Mouse (Mus musculus) forebrain, embryonic 10.5 days (tissue): ENCODE measurements around the gene Tfeb. TPM values are rescaled to one million over a fixed set of nuclear protein-coding genes. Genes with fewer than 3 reads are reported as not detected.

Source experiments
- DNase-seq: peaks from one replicate; pipeline ENCODE4 v3.0.0-alpha.2; 2017; ENCODE audit warnings: low spot score; ENCODE audit errors: extremely low spot score
- H3K27ac ChIP-seq: fragments of 300-500 bp; sonication (generic); 2 replicates; pipeline ENCODE4 v1.5.1; 2016; ENCODE audit warnings: mild to moderate bottlenecking
- H3K27me3 ChIP-seq: fragments of 300-500 bp; sonication (generic); 2 replicates; pipeline ENCODE4 v1.6.1; 2016; ENCODE audit warnings: mild to moderate bottlenecking; ENCODE audit not compliant: poor library complexity, severe bottlenecking
- H3K36me3 ChIP-seq: fragments of 300-500 bp; sonication (generic); replicated peaks from 2 replicates; pipeline ENCODE4 v1.6.1; 2016; ENCODE audit warnings: mild to moderate bottlenecking, moderate library complexity
- H3K4me1 ChIP-seq: fragments of 300-500 bp; sonication (generic); 2 replicates; pipeline ENCODE4 v1.6.1; 2016
- H3K4me3 ChIP-seq: fragments of 300-500 bp; sonication (generic); 2 replicates; pipeline ENCODE4 v1.5.1; 2016; ENCODE audit warnings: mild to moderate bottlenecking, moderate library complexity
- H3K9me3 ChIP-seq: fragments of 300-500 bp; sonication (generic); 2 replicates; pipeline ENCODE4 v1.6.1; 2016; ENCODE audit warnings: mild to moderate bottlenecking, moderate library complexity
- WGBS: fragments of 180-500 bp; shearing (Covaris S2); methylation state at CpG from one replicate; pipeline ENCODE4 v1.1.7; 2016; 5-methylcytosine and 5-hydroxymethylcytosine counted together
- polyA plus RNA-seq: library from polyadenylated mRNA; unstranded; fragments of >200 nt; fragmentation: Nextera tagmentation; extraction: Ambion mirVana; gene quantifications from 2 replicates; pipeline ENCODE4 v1.2.1, GENCODE M21; 2016

Gene Tfeb
- polyA plus RNA-seq, 1 experiment from 2014 or later: 2.2 TPM

- H3K4me1 ChIP-seq: peaks cover 27% of the 10 kb centered on the region
- 82% methylated on average over 2 of the region's 2 CpGs for WGBS
- no peak overlapping the region for H3K27ac ChIP-seq
- H3K27me3 ChIP-seq: peaks cover 50% of the 10 kb centered on the region
- H3K36me3 ChIP-seq: peaks cover 59% of the 10 kb centered on the region
- no peak for DNase-seq
- H3K4me3 ChIP-seq: no peak overlapping the region
- no peaks in the 10 kb centered on the region for H3K9me3 ChIP-seq
These were observed 37.8 kb upstream of the Tfeb start for GRCm38 (mm10) chr17:47699055-47699454.

GRCm38 (mm10) chr17:47701793-47702192, 35.0 kb upstream of the Tfeb start:
- H3K27ac ChIP-seq: no peak overlapping the region
- peaks cover 64% of the 10 kb centered on the region for H3K36me3 ChIP-seq
- no peak for DNase-seq
- no peaks in the 10 kb centered on the region for H3K9me3 ChIP-seq
- H3K4me1 ChIP-seq: peaks cover 22% of the 10 kb centered on the region
- no peak overlapping the region for H3K4me3 ChIP-seq
- 87% methylated on average over 9 of the region's 9 CpGs for WGBS
- peaks cover 58% of the 10 kb centered on the region for H3K27me3 ChIP-seq

- peaks cover 62% of the 10 kb centered on the region for H3K36me3 ChIP-seq
- WGBS: 42% methylated on average over 28 of the region's 28 CpGs
- DNase-seq: no peak
- H3K4me3 ChIP-seq: peak overlapping the region; percentile 20; the same call in 1 of the 2 replicates
- no peaks in the 10 kb centered on the region for H3K9me3 ChIP-seq
- H3K4me1 ChIP-seq: peaks cover 25% of the 10 kb centered on the region
- peaks cover 50% of the 10 kb centered on the region for H3K27me3 ChIP-seq
- H3K27ac ChIP-seq: 0 out of 2 replicates have a peak overlapping the region, but pooled peaks have one; percentile 58
These were observed 34.1 kb upstream of the Tfeb start for GRCm38 (mm10) chr17:47702548-47703345.

- no peaks in the 10 kb centered on the region for H3K9me3 ChIP-seq
- peaks cover 50% of the 10 kb centered on the region for H3K27me3 ChIP-seq
- H3K4me3 ChIP-seq: peak overlapping the region; percentile 20
- H3K36me3 ChIP-seq: peaks cover 57% of the 10 kb centered on the region
- WGBS: 30% methylated on average over 20 of the region's 20 CpGs
- peaks cover 25% of the 10 kb centered on the region for H3K4me1 ChIP-seq
- DNase-seq: no peak
- 0 out of 2 replicates have a peak overlapping the region, but pooled peaks have one; percentile 58 for H3K27ac ChIP-seq
These were observed 33.3 kb upstream of the Tfeb start for GRCm38 (mm10) chr17:47703556-47703955.

- H3K9me3 ChIP-seq: no peaks in the 10 kb centered on the region
- WGBS: 80% methylated on average over 4 of the region's 4 CpGs
- H3K4me1 ChIP-seq: peaks cover 25% of the 10 kb centered on the region
- H3K27ac ChIP-seq: no peak overlapping the region
- H3K4me3 ChIP-seq: no peak overlapping the region
- DNase-seq: no peak
- peaks cover 50% of the 10 kb centered on the region for H3K27me3 ChIP-seq
- H3K36me3 ChIP-seq: peaks cover 45% of the 10 kb centered on the region
These were observed 32.1 kb upstream of the Tfeb start for GRCm38 (mm10) chr17:47704692-47705091.

- WGBS: 79% methylated on average over 1 of the region's 1 CpGs
- Histone ChIP-seq H3K9me3 (no peaks in the 10 kb centered on the region), H3K36me3 (peaks cover 33% of the 10 kb centered on the region), H3K4me1 (peaks cover 25% of the 10 kb centered on the region), H3K27me3 (peaks cover 48% of the 10 kb centered on the region), H3K27ac (no peak overlapping the region), H3K4me3 (no peak overlapping the region)
- no peak for DNase-seq
These were observed 30.6 kb upstream of the Tfeb start for GRCm38 (mm10) chr17:47706196-47706595.

GRCm38 (mm10) chr17:47707961-47708360, 28.9 kb upstream of the Tfeb start:
- no peak for DNase-seq
- peaks cover 22% of the 10 kb centered on the region for H3K4me1 ChIP-seq
- peaks cover 16% of the 10 kb centered on the region for H3K36me3 ChIP-seq
- H3K27me3 ChIP-seq: peaks cover 30% of the 10 kb centered on the region
- H3K4me3 ChIP-seq: no peak overlapping the region
- WGBS: 90% methylated on average over 3 of the region's 3 CpGs
- H3K9me3 ChIP-seq: no peaks in the 10 kb centered on the region
- H3K27ac ChIP-seq: no peak overlapping the region

GRCm38 (mm10) chr17:47708972-47709371, 27.9 kb upstream of the Tfeb start:
- no peak overlapping the region for H3K27ac ChIP-seq
- no peak overlapping the region for H3K4me3 ChIP-seq
- WGBS: 80% methylated on average over 4 of the region's 4 CpGs
- peaks cover 15% of the 10 kb centered on the region for H3K4me1 ChIP-seq
- H3K9me3 ChIP-seq: no peaks in the 10 kb centered on the region
- no peak for DNase-seq
- H3K27me3 ChIP-seq: peaks cover 20% of the 10 kb centered on the region
- H3K36me3 ChIP-seq: peaks cover 6% of the 10 kb centered on the region; the same call in 1 of the 2 replicates

GRCm38 (mm10) chr17:47710036-47710435, 26.8 kb upstream of the Tfeb start:
- Histone ChIP-seq H3K36me3 (no peaks in the 10 kb centered on the region), H3K27me3 (peaks cover 10% of the 10 kb centered on the region; the same call in 1 of the 2 replicates), H3K4me3 (no peak overlapping the region), H3K4me1 (peaks cover 15% of the 10 kb centered on the region), H3K9me3 (no peaks in the 10 kb centered on the region), H3K27ac (no peak overlapping the region)
- WGBS: 83% methylated on average over 3 of the region's 3 CpGs
- no peak for DNase-seq

- Histone ChIP-seq H3K4me3 (no peak overlapping the region), H3K27ac (no peak overlapping the region), H3K36me3 (no peaks in the 10 kb centered on the region), H3K9me3 (no peaks in the 10 kb centered on the region), H3K4me1 (peaks cover 7% of the 10 kb centered on the region), H3K27me3 (no peaks in the 10 kb centered on the region)
- WGBS: 74% methylated on average over 6 of the region's 6 CpGs
- DNase-seq: no peak
These were observed 24.9 kb upstream of the Tfeb start for GRCm38 (mm10) chr17:47711883-47712282.

- no peak for DNase-seq
- peaks cover 5% of the 10 kb centered on the region for H3K4me1 ChIP-seq
- no peaks in the 10 kb centered on the region for H3K36me3 ChIP-seq
- no peaks in the 10 kb centered on the region for H3K9me3 ChIP-seq
- WGBS: 47% methylated on average over 11 of the region's 22 CpGs
- H3K27ac ChIP-seq: no peak overlapping the region
- H3K27me3 ChIP-seq: no peaks in the 10 kb centered on the region
- H3K4me3 ChIP-seq: no peak overlapping the region
These were observed 23.8 kb upstream of the Tfeb start for GRCm38 (mm10) chr17:47712889-47713571.

- Histone ChIP-seq H3K4me1 (peaks cover 5% of the 10 kb centered on the region), H3K36me3 (no peaks in the 10 kb centered on the region), H3K27ac (no peak overlapping the region), H3K27me3 (no peaks in the 10 kb centered on the region), H3K4me3 (no peak overlapping the region), H3K9me3 (no peaks in the 10 kb centered on the region)
- no peak for DNase-seq
- 64% methylated on average over 3 of the region's 3 CpGs for WGBS
These were observed 21.8 kb upstream of the Tfeb start for GRCm38 (mm10) chr17:47715037-47715436.

- Histone ChIP-seq H3K4me3 (no peak overlapping the region), H3K9me3 (no peaks in the 10 kb centered on the region), H3K36me3 (no peaks in the 10 kb centered on the region), H3K27ac (no peak overlapping the region), H3K27me3 (no peaks in the 10 kb centered on the region), H3K4me1 (no peaks in the 10 kb centered on the region)
- DNase-seq: no peak
- WGBS: 88% methylated on average over 4 of the region's 4 CpGs
These were observed 15.6 kb upstream of the Tfeb start for GRCm38 (mm10) chr17:47721183-47721582.
